Mouse (Mus musculus) adrenal gland, postnatal 14 days (tissue): Measurements from ENCODE around the gene Bbs10. TPM values are rescaled to one million over a fixed set of nuclear protein-coding genes. Genes with fewer than 3 reads are reported as not detected.

Experiments used
- DNase-seq: peaks from one replicate; pipeline ENCODE4 v3.0.0; 2021; ENCODE audit warnings: mixed read lengths
- long read RNA-seq, 2 experiments: library from polyadenylated mRNA; stranded (forward); transcript quantifications; one replicate each; pipeline ENCODE4 v2.0.0; 2021
- total RNA-seq: library from RNA; stranded (reverse); gene quantifications from 2 replicates; pipeline ENCODE4 v1.2.3, GENCODE M21; 2021

Bbs10 gene
- total RNA-seq, result 4.2 and 6.0 TPM in 2 replicates
- long read RNA-seq, experiment 1, partial matches to known transcripts, result 0 of 4 reads
- long read RNA-seq, experiment 1, other reads (novel, unspliced or antisense), result 0 of 4 reads
- long read RNA-seq, experiment 2, transcript Bbs10-201 (2 exons, 2,744 nt), result major isoform, 5 of 5 reads
- long read RNA-seq, experiment 2, partial matches to known transcripts, result 0 of 5 reads
- long read RNA-seq, experiment 2, other reads (novel, unspliced or antisense), result 0 of 5 reads

DNA sequence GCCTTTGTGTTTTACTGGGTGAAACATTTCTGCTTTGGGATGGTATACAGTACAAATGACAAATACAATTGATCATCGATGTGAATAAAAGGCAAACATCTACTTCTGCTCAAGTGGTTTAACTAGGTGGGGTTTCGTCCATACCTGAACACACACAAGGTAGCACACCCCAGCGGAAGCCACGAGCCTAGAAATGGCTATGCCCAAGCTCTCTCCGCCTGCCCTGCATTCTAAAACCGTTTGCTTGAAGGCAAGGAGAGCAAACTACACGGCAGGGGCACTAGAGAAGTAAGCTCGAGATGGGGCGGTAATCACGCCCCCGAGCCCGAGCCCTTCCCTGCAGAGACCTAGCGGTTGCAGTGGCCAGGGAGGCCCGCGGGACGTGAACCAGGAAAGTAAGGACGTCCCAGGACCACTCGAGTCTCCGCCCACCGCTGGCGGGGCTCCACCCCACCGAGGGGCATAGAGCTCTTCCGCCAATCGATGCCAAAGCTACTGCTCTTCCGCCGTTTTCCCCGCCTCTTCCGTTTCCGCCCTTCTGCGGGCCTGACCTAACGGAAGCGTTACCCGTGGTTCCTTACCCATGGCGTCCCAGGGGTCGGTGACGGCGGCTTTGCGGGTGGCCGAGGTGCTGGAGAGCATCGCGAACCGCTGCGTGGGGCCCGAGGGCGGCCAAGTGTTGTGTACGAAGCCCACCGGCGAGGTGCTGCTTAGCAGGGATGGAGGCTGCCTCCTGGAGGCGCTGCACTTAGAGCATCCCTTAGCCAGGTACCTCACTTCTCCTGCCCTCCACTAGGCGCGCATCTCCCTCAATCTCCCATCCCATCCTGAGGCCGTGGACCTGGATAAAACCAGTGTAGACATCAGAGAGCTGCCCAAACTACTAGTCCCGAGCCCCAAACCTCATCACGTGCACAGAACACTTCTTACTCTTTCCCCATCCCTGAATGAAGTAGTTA, at the start of gene Bbs10:
Gene Bbs10, plus strand, starts transcription at position 540 of the 959 bp plus-strand sequence.
- peak; percentile 98 for DNase-seq

DNA sequence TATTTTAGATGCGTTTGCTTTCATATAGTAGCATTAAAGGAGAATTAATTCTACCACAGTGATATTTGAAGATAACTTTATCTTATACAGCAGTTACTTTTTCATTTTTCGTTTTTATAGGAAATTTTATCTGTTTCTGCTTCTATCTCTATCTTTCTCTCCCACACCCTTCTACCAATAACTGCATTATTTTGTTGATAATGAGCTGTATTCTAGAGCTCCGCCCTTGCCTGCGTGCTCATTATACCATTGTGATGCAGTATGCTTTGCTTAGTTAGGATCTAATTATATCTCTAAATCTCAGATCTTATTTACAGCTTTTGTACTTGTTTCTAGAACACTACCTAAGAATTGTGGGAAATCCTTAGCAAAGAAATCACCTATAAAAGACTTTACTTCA, 48.3 kb upstream of the Bbs10 start:
- DNase-seq, result no peak

DNA sequence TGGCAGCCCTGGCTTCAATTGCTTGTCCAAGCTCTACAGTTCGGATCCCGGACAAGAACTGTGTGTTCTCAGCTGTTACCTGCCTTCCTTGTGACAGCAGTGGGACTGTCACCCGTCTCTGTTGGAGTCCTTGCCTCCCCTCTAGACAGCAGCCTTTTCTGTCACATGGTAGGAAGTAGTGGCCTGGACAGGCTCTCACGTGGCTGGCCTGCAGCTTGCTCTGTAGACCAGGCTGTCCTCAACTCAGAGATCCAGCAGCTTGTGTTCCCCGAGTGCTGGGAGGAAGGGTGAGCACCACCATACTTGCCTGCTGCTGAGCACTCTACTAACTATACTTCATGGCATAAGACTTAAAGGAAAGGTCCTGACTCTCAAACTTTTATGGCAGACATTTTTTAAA, 46.8 kb upstream of the Bbs10 start:
- no peak for DNase-seq

DNA sequence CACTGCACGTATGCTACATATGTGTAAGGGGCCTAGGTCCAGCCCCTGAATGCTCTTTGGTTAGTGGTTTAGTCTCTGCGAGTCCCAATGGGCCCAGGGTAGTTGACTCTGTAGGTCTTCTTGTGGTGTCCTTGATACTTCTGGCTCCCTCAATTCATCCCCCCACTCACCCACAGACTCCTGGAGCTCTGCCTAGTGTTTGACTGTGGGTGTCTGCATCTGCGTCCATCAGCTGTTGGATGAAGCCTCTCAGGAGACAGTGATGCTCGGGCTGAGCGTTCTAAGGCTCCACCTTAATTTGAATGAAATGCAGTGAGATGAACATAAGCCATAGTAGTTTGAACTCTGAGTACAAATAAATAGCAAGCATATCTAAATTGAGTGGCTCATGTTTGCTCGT, 43.3 kb upstream of the Bbs10 start:
- no peak for DNase-seq

DNA sequence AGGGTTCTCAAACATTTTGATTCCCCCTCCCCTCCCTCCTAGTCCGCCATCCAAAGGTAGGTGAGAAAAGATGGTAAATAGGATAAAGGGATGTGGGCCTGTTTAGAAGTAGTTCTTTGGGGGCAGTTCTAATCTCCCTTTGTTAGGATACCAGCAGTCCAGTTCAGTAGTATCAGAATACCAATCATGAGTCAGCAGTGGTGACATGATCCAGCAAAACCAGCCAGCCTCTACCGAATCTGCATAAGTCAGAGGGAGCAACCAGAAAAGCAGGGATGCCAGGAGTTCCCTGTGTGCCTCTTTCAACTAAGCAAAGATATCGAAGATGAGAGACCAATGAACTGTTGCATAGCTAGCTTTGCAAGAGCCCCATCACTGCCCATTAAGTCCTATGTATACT, 42.3 kb upstream of the Bbs10 start:
- DNase-seq, result no peak

DNA sequence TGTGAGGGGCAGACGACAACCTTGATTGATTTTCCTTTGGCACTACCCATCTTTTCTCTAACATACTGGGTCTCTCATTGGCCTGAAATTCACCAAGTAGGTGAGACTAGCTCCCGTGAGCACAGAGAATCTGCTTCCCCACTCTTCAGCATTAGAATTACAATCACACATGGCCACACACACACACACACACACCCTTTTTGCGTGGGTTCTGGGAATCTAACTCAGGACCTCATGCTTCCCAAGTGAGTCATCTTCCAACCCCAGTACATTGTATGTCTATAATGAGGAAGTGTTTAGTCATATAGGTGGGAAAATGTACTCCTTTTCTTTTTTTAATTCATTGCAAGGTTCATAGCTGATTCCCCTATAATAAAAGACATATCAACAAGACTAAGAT, 41.1 kb upstream of the Bbs10 start:
- no peak for DNase-seq

DNA sequence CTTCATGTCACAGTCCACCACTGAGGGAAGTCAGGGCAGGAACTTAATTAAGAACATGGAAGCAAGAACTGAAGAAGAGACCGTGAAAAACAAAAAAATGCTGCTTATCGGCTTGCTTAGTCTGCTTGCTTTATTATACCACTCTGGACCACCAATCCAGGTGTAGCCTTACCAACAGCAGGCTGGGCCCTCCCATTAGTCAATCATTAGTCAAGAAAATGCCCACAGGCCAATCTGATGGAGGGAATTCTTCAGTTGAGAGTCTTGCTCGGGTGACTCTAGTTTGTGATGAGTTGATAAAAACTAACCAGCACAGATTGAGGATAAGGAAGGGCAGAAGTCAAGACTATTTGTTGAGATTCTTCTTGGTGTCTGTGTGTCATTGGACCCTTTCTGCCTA, 40.2 kb upstream of the Bbs10 start:
- DNase-seq, result no peak

DNA sequence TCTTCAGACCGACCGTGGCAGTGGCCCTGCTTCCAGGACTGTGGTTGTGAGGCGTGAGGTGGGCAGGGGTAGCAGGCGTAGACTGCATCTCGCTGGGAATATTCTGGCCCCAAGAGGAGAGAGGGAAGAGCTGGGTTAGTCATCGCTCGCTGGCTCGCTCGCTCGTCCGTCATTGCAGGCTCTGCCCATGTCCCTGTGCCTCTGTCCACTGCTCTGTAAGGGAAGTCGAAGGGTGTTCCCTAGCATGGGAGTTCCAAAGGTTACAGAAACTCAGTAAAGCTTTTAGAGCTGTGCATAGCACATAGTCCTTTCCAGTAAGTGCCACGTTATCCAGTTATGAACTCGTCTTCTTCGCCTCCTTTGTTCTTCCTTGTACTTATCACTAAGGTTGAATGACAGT, 26.8 kb upstream of the Bbs10 start:
- DNase-seq, result no peak

DNA sequence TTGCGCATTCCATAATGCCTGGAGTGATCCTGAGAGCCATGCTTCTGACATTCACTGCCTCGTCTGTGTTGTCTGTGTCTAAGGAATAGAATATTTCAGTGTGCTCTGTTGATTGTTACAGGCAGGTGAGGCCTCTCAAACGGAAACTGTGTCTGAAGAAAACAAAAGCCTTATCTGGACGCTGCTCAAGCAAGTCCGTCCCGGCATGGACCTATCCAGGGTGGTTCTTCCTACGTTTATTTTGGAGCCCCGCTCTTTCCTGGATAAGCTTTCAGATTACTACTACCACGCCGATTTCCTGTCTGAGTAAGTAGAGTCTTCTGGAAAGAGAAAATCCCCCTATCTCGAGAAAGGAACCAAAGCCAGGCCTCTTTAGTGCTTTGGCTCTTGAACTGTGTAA, 25.6 kb upstream of the Bbs10 start:
- no peak for DNase-seq

DNA sequence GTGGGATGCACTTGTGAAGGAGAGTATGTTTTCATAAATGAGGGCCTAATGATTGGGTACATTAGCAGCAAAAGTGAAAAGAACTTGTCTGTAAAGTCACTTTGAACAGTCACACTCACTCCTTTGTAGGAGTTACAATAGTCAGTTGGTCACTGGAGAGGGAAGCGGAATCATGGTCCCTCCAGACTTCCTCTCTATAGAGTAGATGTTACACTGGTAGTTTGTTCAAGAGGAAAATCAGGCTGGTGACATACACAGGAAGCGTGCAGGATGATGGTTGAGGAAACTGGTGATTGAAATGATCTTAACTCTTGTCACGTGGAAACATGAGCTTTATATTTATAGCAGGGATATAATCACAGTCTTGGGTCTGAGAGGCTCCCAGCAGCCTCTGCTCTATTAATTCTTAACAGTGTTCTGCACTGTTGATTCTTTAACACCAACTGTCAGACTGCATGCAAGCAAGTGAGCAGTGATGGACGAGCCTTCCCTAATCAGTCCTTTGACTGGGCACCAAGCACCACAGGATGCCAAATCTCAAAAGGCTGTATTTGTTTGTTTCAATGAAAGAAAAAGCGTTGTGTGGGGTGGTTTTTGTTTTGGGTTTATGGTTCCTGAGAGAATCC, 24.9 kb upstream of the Bbs10 start:
- DNase-seq, result no peak

DNA sequence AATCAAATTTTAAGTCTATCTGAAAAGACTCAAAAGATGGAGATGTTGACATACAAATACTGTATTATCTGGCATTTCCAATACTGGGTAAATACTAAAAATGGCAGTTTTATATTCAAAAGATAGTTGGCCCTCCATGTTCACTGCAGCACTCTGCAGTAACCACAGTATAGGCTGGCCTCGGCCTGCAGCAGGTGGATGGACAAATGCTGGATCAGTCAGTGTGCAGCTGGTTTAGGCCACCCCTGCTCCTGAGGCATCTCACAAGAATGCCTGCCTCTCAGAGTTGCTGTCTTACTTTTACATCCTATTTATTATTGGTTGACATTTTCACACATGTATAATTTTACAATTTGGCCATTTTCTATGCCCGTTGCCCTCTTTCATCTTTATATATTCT, 22.7 kb upstream of the Bbs10 start:
- DNase-seq, result no peak

DNA sequence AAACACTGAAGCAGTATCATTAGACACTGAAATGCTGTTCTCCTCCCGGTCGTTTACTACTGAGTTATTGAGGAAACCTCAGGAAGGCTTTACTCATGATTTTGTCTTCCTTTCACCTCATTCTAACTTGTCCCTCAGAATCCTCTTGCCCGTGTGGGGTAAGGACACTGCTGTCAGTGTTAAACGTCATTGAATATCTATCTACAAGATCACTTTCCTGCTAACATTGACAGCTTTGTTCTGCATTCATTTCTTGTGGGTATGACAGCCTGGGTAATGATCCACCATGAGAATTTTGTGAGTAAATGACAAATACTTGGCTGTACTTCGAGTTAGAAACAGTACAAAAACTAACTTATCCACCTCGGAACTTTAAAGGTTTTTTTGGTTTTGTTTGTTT, 848 bp upstream of the Bbs10 start:
- DNase-seq, result no peak

DNA sequence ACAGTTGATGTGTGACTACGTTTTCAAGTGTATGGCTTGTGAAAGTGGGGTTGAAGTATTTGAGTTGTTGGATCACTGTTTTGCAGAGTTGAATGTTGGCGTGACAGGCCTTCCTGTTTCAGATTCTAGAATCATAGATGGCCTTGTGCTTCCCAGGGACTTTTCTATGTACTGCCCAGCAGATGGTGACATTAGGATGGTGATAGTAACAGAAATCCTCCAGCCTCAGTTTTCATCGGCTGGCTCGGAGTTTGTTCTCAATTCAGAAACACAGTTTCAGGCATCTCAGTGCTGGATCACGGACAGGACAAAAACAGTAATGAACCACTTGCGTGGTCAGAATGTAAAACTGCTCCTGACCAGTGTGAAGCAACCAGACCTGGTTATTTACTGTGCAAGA, 1.1 kb downstream of the Bbs10 start:
- peak; percentile 45 for DNase-seq

DNA sequence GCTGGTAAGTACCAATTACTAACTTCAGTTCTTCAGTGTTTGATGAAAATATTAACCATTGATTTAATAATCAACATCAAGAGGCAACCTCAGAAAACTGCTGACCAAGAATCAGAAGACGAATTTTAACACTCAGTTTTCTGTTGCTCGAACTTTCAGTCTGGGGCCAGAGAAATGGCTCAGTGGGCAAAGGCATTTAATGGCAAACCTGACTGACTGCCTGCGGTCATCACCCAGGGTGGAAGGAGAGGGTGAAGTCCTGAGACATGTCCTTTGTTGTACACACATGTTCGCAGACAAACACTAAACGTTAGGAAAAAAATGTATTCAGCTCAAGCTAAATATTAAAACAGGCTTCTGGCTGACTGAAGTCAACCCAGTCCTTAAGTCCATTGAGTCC, 2.6 kb downstream of the Bbs10 start:
- DNase-seq, result no peak

DNA sequence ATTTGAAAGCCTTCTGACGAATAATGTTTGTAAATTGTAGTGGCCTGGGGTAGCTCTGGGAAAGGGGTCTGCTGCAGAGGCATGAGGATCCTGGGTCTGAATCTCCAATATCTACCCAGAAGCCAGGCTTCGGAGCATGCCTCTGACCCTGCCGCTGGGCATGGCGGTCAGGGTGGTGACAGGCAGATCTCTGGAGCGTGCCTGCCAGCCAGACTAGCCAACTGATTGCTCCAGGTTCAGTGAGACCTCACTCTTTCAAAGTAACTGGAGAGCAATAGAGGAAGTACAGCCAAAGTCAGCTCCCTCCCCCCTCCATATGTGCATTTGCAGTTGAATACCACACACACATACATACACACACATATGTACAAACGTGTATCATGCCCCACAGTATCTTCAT, 4.0 kb downstream of the Bbs10 start:
- DNase-seq, result no peak

DNA sequence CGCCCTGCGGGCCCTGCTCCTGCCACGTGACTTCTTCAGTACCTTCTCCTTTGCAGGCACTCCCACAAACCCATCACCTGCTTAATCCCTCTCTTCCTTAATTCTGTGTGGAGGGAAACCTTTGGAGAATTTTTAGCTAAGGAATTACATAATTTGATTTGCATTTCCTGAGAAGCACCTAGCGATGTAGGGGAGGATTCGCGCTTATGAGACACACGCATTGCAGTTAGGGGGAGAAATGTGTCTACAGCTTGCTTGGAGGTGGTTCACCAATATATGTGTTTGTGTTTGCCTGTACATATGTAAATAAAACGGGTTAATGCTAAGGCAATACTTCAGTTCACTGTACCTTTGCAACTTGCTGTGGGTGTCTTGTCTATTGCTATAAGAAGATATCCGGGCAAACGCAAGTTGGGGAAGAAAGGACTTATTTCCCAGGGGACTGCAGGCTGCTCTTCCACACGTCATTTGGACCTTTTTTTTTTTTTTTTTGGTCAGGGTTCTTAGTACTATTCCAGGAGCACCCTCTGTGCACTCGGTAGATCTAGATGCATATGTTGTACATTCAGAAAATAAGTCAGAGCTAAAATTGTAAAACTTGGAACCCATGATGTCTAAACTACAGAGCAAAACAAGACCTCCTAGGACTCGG, 10.5 kb downstream of the Bbs10 start:
- DNase-seq, result no peak

DNA sequence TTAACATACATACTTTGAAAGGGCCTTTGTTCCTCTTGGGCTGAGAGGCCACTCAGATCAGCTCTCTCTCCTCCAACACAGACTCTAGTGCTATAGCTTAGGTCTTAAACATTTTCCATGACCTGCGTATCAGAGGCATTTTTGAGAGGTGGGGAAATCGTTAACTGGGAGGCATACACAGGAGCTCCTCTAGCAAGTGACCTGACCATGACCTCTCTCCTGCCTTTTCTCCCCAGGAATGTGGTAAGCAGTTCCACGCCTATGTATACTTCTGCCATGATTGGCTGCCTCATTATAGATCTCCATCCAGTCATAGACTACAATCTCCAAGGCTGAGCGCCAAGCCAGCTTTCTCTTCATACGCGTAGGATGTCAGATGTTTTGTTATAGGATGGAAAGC, 14.8 kb downstream of the Bbs10 start:
- no peak for DNase-seq

DNA sequence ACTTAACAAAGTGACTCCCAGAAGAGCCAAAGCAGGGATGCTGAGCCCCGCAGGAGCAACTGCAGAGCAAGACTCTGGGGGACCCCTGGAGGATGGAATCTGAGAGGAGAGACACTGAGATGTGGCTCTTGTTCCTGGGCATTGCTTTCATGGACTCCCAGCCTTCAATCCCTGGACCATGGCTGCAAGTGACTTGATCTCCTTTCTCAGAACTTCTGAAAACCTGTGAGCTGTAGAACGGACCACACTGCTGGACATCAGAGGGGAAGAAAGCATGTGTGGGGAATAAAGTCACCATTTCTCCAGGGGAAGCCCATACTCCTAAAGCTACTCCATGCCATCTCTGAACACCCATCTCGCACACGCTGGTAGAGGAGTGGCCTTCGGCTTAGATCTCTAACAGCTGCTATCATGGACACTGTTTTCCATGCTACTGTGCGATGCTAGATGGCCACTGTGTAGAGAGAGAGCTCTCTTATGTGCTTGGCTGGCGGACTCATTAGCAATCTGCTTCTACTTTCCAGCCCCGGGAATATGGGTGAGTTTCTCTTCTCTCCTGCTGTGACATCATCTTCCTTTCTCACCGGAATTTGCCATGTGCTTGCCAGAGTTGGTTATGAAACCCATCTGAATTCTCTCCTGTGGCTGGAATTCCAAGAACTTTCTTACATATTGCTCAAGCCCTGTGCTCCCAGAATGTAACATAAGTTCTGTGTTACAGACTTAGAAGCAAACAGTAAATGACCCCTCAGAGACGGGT, 16.3 kb downstream of the Bbs10 start:
- peak; percentile 24 for DNase-seq

DNA sequence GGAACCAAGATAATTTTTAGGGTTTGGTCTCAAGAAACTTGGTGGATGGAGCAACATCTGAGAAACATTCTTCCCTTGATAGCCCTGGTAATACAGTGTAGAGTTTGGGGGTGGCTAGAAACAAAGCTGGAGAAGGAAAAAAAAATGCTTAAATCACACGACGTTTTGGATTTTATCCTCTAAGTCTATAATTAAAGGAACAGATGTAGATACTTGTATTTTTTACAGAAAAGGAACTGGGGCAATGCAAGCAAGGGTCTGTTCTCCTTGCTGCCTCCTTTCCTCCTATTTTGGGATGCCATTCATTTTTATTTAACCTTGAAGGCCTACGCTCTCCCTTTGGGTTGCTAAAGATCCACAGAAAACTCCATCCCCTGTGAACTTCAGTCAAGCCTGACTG, 17.5 kb downstream of the Bbs10 start:
- no peak for DNase-seq

DNA sequence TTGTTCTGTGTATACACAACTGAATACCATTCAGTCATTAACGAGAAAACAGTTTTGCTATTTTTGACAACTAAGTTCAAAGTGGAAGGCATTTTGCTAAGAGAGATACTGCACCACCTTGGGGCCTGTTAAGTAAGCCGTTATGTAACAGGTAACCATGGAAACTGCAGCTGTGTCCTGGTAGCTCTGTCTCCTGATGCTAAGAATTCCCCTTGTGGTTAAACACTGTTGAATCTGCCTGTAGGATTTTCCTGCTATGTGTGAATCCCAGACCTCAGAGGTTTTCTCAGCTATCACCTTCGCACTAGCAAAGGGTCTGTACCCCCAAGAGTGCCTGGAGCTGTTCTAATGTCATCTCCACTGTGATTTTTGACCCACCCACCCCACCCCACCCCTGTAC, 19.5 kb downstream of the Bbs10 start:
- no peak for DNase-seq

DNA sequence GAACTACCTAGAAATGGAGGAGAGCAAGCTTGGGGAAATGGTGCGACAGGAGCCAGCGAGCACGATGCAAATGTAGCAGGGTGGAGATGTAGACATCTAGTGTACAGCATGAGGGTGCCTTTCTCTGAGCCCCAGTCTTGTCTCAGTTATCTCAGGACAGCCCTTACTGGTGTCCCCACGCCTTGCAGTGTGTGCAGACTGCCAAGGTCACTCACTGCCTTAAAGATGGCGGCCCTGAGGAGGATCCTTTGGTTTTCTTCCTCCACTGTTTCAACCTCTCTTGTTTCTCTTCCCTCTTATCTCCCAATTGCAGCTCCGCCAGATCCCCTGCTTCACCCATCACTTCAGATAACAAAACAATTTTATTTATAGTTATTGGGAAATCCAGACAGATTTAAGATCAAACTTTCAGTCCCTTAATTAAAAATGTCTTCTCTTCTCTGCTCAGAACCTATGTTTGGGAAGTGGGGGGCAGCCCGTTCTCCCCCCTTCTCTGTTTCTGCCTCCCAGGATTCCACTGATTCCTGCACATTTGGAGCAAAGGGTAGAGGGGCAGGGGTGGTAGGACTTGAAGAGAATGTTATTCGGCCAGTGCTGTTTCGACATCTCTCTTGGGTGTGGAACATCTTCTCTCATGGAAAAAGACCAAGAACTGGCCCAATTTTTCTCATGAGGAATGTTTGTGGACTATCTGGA, 20.5 kb downstream of the Bbs10 start:
- DNase-seq, result no peak
